Mouse (Mus musculus) CH12.LX (cell line): ENCODE measurements around the gene Gm10837.

Source experiments
- CTCF ChIP-seq, 2 experiments: IDR thresholded peaks in 1 of 2; conservative IDR thresholded peaks in 1 of 2; 2 replicates each; pipeline ENCODE4 v1.5.1; 2011 to 2012; ENCODE audit warnings: low read depth in 2 of 2, low read length in 2 of 2, improper control_type of control experiment in 1 of 2, inconsistent platforms in 1 of 2, mild to moderate bottlenecking in 1 of 2, moderate library complexity in 1 of 2
- E2F4 ChIP-seq: IDR thresholded peaks from 2 replicates; pipeline ENCODE4 v1.6.1; 2011; ENCODE audit warnings: low read depth, low read length, improper control_type of control experiment; ENCODE audit not compliant: insufficient replicate concordance
- ELF1 ChIP-seq: IDR thresholded peaks from 2 replicates; pipeline ENCODE4 v1.6.1; 2014; ENCODE audit warnings: low read depth, mild to moderate bottlenecking, inconsistent platforms, low read length, improper control_type of control experiment
- EP300 ChIP-seq: IDR thresholded peaks from 2 replicates; pipeline ENCODE4 v1.6.1; 2011; ENCODE audit warnings: low read length, improper control_type of control experiment
- KAT2A ChIP-seq: IDR thresholded peaks from 2 replicates; pipeline ENCODE4 v1.6.1; 2012; ENCODE audit warnings: low read length, improper control_type of control experiment, inconsistent platforms; ENCODE audit not compliant: insufficient replicate concordance
- POLR2A ChIP-seq: IDR thresholded peaks from 2 replicates; pipeline ENCODE4 v1.6.1; 2011; ENCODE audit warnings: low read depth, mild to moderate bottlenecking, improper control_type of control experiment, low read length
- POLR2AphosphoS2 ChIP-seq: IDR thresholded peaks from 2 replicates; pipeline ENCODE4 v1.6.1; 2011; ENCODE audit warnings: low read depth, low read length, improper control_type of control experiment
- SMC3 ChIP-seq: IDR thresholded peaks from 2 replicates; pipeline ENCODE4 v1.6.1; 2011; ENCODE audit warnings: low read depth, low read length, improper control_type of control experiment
- UBTF ChIP-seq: IDR thresholded peaks from 2 replicates; pipeline ENCODE4 v1.6.1; 2012; ENCODE audit warnings: low read depth, mild to moderate bottlenecking, inconsistent platforms, low read length, improper control_type of control experiment, moderate library complexity
- ZNF384 ChIP-seq: IDR thresholded peaks from 2 replicates; pipeline ENCODE4 v1.6.1; 2012; ENCODE audit warnings: low read depth, low read length, improper control_type of control experiment, inconsistent platforms

DNA sequence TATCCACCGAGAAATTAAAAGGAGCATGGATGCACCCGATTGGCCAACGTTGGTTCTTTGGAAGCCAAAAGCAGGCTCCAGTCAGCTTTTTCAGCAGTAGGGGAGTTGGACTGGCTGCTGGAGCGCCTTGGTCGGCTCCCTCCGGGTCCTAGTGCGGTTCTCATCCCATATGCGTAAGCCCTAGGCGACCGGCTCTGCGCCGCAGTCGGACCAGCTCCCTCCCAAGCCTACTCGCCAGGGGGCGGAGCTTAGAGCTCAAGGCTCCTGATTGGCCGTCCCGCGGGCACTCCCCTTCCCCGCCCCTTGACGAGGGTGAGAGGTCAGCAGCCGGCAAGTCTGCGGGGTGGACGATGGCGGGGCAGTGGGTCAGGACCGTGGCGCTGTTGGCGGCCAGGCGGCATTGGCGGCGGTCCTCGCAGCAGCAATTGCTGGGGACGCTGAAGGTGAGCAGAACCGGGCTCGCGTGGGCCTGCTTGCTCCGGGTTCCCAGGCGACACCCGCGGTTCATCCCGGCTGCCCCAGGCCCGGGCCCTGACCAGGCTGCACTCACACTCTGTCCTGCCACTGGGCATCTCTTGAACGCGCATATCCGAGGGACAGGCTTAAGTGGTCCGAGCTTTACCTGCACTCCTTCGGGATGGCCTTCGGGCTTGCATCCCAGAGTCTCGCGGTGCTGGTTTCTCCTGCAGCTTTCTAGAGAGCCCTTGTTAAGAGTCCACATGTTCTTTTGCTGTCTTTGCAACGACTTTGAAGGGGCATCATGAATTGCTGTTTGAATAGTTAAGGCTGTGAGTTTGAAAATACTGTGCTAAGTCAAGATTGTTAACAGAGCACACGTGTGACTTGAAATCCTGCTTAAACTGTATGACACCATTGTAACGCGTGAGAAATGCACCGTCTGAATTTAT lies 43.9 kb downstream of the Gm10837 start, which contains the start of gene Pcca:
- TF ChIP-seq EP300 (no peak), POLR2A (peak; percentile 82), CTCF (conservative IDR thresholded peaks at IDR 0.05 in 1 of 2, IDR thresholded peaks at IDR 0.05 in 1 of 2; ENCODE audit: low read depth in 2 of 2, low read length in 2 of 2) (no peak), POLR2AphosphoS2 (no peak), ELF1 (peak; percentile 54; the same call in 1 of the 2 replicates), UBTF (peak; percentile 77; the same call in 1 of the 2 replicates), E2F4 (no peak), SMC3 (0 out of 2 replicates have a peak, but pooled peaks have one; percentile 21), ZNF384 (no peak), KAT2A (no peak)
